Mouse (Mus musculus): ENCODE data around the gene Muc13. TPM values are rescaled to one million over a fixed set of nuclear protein-coding genes. Genes with fewer than 3 reads are reported as not detected.

The Muc13 gene
- 0.16 and 0.21 TPM in 2 replicates for polyA plus RNA-seq (2016; fragmentation: Nextera tagmentation; extraction: Ambion mirVana)

- DNase-seq (ENCODE audit: low spot score): no peak
- Histone ChIP-seq H3K9me3 (replicated peaks) (no peaks in the 10 kb centered on the region), H3K27me3 (ENCODE audit: low read depth, poor library complexity, severe bottlenecking) (no peaks in the 10 kb centered on the region), H3K4me3 (no peak within 1 kb of the TSS), H3K36me3 (no peaks in the 10 kb centered on the region), H3K27ac (no peak within 1 kb of the TSS), H3K4me1 (no peaks in the 10 kb centered on the region)
- WGBS: 84% methylated on average over 10 of the region's 10 CpGs
Observed at GRCm38 (mm10) chr16:33793846-33794791, at the start of gene Muc13. Gene Muc13 (plus strand): TSS chr16:33794037.

DNA sequence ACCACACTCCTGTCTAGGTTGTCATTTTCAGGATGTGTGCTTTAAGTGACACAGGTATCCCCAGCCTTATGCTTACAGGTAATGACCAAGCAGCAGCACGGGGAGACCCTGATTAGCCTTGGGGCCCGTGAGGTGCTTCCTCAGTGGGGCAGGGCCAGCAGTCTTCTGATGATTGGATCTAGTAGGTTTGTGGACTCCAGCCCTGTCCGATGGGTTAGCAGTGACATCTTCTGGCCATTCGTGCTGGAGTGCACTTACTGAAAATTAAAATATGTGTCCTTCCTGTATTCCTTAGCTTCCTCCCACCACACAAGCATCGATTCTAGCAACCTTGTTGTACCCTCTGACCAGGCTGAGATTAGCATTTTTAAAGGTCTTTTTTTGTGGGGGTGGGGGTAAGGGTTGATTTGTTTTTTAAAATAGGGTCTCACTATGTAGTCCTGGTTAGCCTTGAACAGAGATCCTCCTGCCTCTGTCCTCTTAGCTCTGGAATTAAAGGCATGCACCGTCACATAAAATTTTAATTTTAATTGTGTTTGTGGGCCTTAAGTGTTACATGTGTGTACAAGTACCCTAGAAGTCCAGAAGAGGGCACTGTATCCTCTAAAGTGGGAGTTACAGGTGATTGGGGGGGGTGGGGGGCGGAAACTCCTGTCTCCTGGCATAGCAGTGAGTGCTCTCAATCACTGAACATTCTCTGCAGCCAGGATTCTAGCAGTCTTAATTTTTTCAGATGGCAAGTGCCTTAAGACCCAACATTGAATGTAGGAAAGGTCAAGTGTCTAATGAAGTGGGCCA, 49.0 kb upstream of the Muc13 start:
- 67% methylated on average over 7 of the region's 7 CpGs for WGBS
- no peak overlapping the region for H3K4me3 ChIP-seq
- DNase-seq (ENCODE audit: low spot score): no peak
- H3K36me3 ChIP-seq: peaks cover 15% of the 10 kb centered on the region
- H3K9me3 ChIP-seq (replicated peaks): no peaks in the 10 kb centered on the region
- H3K27me3 ChIP-seq (ENCODE audit: low read depth, poor library complexity, severe bottlenecking): no peaks in the 10 kb centered on the region
- H3K27ac ChIP-seq: no peak overlapping the region
- peaks cover 32% of the 10 kb centered on the region for H3K4me1 ChIP-seq

DNA sequence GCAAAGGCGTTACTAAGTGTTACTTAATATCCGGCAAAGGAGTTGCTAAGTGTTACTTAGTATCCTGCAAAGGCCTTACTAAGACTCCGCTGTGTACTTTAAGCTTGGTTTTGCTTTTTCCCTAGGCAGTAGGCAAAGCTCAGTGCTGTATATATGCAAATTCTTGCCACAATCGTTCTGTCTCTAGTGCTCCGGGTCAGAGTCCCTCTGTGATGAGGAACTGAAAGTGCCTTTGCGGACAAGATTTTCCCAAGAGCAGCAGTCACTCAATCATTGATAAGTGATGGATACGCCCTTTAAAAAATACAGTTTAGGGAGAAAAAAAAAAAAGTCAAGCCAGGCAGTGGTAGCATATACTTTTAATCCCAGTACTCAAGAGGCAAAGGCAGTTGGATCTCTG, 48.4 kb upstream of the Muc13 start:
- H3K4me1 ChIP-seq: peaks cover 25% of the 10 kb centered on the region
- 94% methylated on average over 7 of the region's 7 CpGs for WGBS
- no peak for DNase-seq (ENCODE audit: low spot score)
- H3K36me3 ChIP-seq: peaks cover 15% of the 10 kb centered on the region
- H3K9me3 ChIP-seq (replicated peaks): no peaks in the 10 kb centered on the region
- no peaks in the 10 kb centered on the region for H3K27me3 ChIP-seq (ENCODE audit: low read depth, poor library complexity, severe bottlenecking)
- H3K27ac ChIP-seq: no peak overlapping the region
- H3K4me3 ChIP-seq: no peak overlapping the region

GRCm38 (mm10) chr16:33746074-33746676, 47.7 kb upstream of the Muc13 start:
- Histone ChIP-seq H3K27ac (no peak overlapping the region), H3K36me3 (peaks cover 15% of the 10 kb centered on the region), H3K9me3 (replicated peaks) (no peaks in the 10 kb centered on the region), H3K27me3 (ENCODE audit: low read depth, poor library complexity, severe bottlenecking) (no peaks in the 10 kb centered on the region), H3K4me1 (peaks cover 21% of the 10 kb centered on the region), H3K4me3 (no peak overlapping the region)
- 90% methylated on average over 10 of the region's 10 CpGs for WGBS
- no peak for DNase-seq (ENCODE audit: low spot score)

GRCm38 (mm10) chr16:33747346-33747954, 46.4 kb upstream of the Muc13 start:
- WGBS: 73% methylated on average over 7 of the region's 7 CpGs

DNA sequence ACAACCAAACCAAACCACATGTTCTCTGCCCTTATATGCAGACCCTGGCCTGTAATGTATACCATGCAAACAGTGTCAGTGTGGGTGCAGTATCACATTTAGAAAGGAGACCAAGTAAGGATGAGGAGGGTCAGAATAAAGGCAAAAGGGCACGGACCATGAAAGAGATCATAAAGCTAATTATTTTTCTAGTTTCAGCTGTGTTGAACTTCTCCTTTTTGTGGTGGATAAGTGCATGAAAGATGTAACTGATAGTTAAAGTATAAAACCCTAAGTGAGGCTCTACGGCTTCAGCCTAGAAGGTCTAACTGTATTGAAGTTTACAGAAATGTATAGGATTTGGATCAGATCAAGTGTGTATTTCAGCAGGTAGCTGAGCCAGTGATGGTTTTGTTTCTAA, 45.8 kb upstream of the Muc13 start:
- WGBS: 90% methylated on average over 2 of the region's 2 CpGs
- Histone ChIP-seq H3K4me3 (no peak overlapping the region), H3K36me3 (peaks cover 20% of the 10 kb centered on the region), H3K27ac (no peak overlapping the region), H3K27me3 (ENCODE audit: low read depth, poor library complexity, severe bottlenecking) (no peaks in the 10 kb centered on the region), H3K4me1 (peaks cover 11% of the 10 kb centered on the region; the same call in 1 of the 2 replicates), H3K9me3 (replicated peaks) (no peaks in the 10 kb centered on the region)
- no peak for DNase-seq (ENCODE audit: low spot score)

More at GRCm38 (mm10) chr16:33747346-33747954, 46.4 kb upstream of the Muc13 start:
- no peaks in the 10 kb centered on the region for H3K27me3 ChIP-seq (ENCODE audit: low read depth, poor library complexity, severe bottlenecking)
- peaks cover 18% of the 10 kb centered on the region for H3K36me3 ChIP-seq
- DNase-seq (ENCODE audit: low spot score): no peak
- peaks cover 14% of the 10 kb centered on the region for H3K4me1 ChIP-seq
- H3K27ac ChIP-seq: no peak overlapping the region
- H3K4me3 ChIP-seq: no peak overlapping the region
- H3K9me3 ChIP-seq (replicated peaks): no peaks in the 10 kb centered on the region

DNA sequence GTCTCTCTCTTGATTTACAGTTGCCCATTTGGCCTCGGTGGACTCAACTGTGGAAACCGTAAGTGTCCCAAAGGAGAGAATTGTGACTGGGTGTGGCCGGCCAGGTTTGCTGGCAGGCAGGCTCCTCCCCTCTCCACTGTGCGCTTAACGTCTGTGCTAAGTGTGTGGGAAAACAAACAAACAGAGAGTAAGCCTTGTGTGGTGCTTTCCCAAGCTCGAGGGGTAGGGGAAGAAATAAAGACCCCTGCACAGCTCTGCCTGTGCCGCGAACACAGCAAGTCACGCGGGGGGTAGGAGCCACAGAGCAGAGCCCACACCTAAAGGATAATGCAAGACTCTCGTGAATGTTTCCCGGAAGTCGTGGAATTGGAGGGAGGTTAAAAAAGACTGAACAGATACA, 42.7 kb upstream of the Muc13 start:
- peaks cover 8% of the 10 kb centered on the region; the same call in 1 of the 2 replicates for H3K4me1 ChIP-seq
- H3K27ac ChIP-seq: no peak overlapping the region
- 21% methylated on average over 13 of the region's 13 CpGs for WGBS
- DNase-seq (ENCODE audit: low spot score): no peak
- H3K27me3 ChIP-seq (ENCODE audit: low read depth, poor library complexity, severe bottlenecking): no peaks in the 10 kb centered on the region
- peak overlapping the region; percentile 27 for H3K4me3 ChIP-seq
- no peaks in the 10 kb centered on the region for H3K9me3 ChIP-seq (replicated peaks)
- H3K36me3 ChIP-seq: peaks cover 29% of the 10 kb centered on the region

GRCm38 (mm10) chr16:33751590-33751989, 42.2 kb upstream of the Muc13 start:
- WGBS: 50% methylated on average over 12 of the region's 12 CpGs
- H3K4me3 ChIP-seq: peak overlapping the region; percentile 27

DNA sequence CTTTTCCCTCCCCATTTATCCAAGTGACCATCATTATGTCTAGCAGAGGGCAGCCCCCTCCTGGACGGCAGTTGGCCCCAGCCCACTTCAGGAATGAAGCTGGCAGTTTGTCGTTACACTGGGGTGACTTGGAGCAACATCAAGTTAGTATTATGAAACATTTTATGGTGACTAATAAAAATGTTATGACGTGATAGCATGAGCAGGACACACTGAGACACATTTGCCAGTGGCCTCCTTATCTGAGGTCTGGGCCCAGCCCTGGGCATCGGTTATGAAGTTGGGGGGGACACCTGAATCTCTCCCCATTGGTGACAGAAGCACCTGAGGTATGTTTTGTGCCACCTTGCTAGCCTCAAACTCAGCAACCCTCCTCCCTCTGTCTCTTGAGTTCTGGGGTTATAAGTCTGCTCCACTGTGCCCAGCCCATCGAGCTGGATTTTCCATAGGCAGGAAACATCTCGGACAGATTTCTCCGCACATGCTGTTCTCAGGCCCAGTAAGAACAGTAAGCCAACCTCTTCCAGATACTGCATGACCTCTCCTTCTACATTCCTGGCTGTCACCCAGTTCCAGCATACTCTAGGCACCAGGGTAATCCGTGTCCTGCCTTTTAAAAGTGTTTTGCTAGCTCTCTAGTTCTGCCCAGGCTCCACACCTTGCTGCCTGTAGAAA, 40.8 kb upstream of the Muc13 start:
- no peaks in the 10 kb centered on the region for H3K9me3 ChIP-seq (replicated peaks)
- H3K4me3 ChIP-seq: no peak overlapping the region
- 87% methylated on average over 8 of the region's 8 CpGs for WGBS
- H3K27me3 ChIP-seq (ENCODE audit: low read depth, poor library complexity, severe bottlenecking): no peaks in the 10 kb centered on the region
- H3K27ac ChIP-seq: no peak overlapping the region
- H3K4me1 ChIP-seq: peaks cover 8% of the 10 kb centered on the region; the same call in 1 of the 2 replicates
- H3K36me3 ChIP-seq: peaks cover 33% of the 10 kb centered on the region
- DNase-seq (ENCODE audit: low spot score): no peak

More at GRCm38 (mm10) chr16:33751590-33751989, 42.2 kb upstream of the Muc13 start:
- Histone ChIP-seq H3K27ac (no peak overlapping the region), H3K27me3 (ENCODE audit: low read depth, poor library complexity, severe bottlenecking) (no peaks in the 10 kb centered on the region), H3K36me3 (peaks cover 30% of the 10 kb centered on the region), H3K9me3 (replicated peaks) (no peaks in the 10 kb centered on the region), H3K4me1 (peaks cover 8% of the 10 kb centered on the region; the same call in 1 of the 2 replicates)
- DNase-seq (ENCODE audit: low spot score): no peak

DNA sequence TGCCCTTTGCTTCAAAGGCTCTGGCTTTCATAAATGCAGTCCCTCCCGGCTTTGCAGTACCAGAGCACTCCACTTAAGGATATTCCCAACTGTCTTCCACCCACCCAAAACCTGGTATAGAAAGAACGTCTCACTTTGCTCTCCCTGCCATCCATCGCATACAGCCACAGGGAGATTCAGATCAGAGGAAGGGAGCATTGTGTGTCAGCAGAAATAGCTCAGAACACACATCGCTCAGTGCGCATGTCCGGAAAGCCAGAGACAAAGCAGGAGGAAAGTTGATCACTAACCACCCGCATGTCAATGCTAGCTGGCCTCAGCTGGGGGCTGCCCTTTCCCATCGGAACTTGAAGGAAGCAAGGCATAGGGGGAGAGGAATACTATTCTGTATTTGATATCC, 38.5 kb upstream of the Muc13 start:
- Histone ChIP-seq H3K36me3 (peaks cover 33% of the 10 kb centered on the region), H3K4me3 (no peak overlapping the region), H3K9me3 (replicated peaks) (no peaks in the 10 kb centered on the region), H3K27me3 (ENCODE audit: low read depth, poor library complexity, severe bottlenecking) (no peaks in the 10 kb centered on the region), H3K4me1 (peaks cover 8% of the 10 kb centered on the region; the same call in 1 of the 2 replicates), H3K27ac (no peak overlapping the region)
- no peak for DNase-seq (ENCODE audit: low spot score)
- 88% methylated on average over 8 of the region's 8 CpGs for WGBS

GRCm38 (mm10) chr16:33755961-33756360, 37.9 kb upstream of the Muc13 start:
- H3K4me3 ChIP-seq: no peak overlapping the region
- H3K9me3 ChIP-seq (replicated peaks): no peaks in the 10 kb centered on the region
- no peak for DNase-seq (ENCODE audit: low spot score)
- WGBS: 70% methylated on average over 16 of the region's 16 CpGs
- H3K36me3 ChIP-seq: peaks cover 35% of the 10 kb centered on the region
- peaks cover 8% of the 10 kb centered on the region; the same call in 1 of the 2 replicates for H3K4me1 ChIP-seq
- no peaks in the 10 kb centered on the region for H3K27me3 ChIP-seq (ENCODE audit: low read depth, poor library complexity, severe bottlenecking)
- no peak overlapping the region for H3K27ac ChIP-seq

DNA sequence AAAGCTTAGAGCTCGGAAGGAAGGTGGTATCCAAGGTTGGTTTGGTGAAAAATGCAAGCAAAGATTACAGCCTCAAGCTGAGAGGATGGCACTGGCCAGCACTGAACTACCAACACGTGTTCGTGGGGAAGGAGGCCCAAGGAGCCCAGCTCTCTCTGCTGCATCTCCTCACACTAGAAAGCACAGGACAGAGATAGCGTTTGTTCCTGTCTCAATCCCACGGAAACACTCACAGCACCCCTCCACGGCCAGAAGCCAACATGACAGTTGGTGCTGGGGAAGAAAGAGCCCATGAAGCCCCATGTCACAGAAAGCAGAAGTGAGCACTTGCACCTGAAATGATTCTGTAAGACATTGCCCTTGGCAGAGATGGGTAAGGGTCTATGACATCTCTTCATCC, 37.4 kb upstream of the Muc13 start:
- WGBS: 62% methylated on average over 6 of the region's 6 CpGs
- Histone ChIP-seq H3K36me3 (peaks cover 33% of the 10 kb centered on the region), H3K9me3 (replicated peaks) (no peaks in the 10 kb centered on the region), H3K4me3 (no peak overlapping the region), H3K4me1 (peaks cover 4% of the 10 kb centered on the region; the same call in 1 of the 2 replicates), H3K27me3 (ENCODE audit: low read depth, poor library complexity, severe bottlenecking) (no peaks in the 10 kb centered on the region), H3K27ac (no peak overlapping the region)
- no peak for DNase-seq (ENCODE audit: low spot score)

Measured in limb, embryonic 10.5 days (tissue).